Mouse (Mus musculus) heart, postnatal 25 days (tissue): Measurements from ENCODE around the gene Rbm20. TPM values are rescaled to one million over a fixed set of nuclear protein-coding genes. Genes with fewer than 3 reads are reported as not detected.
A peak's percentile ranks its signal among the peaks of the same experiment; 100 is the strongest.

Experiments used
- DNase-seq: peaks from one replicate; pipeline ENCODE4 v3.0.0; 2022; ENCODE audit warnings: low spot score
- intact Hi-C: fragments of 180-260 bp; cut with DNase I; formaldehyde crosslinking; loops from one replicate; pipeline ENCODE4 v1.15.1; 2025
- total RNA-seq, 2 experiments: library from RNA; stranded (reverse); gene quantifications; 2 replicates each; pipeline ENCODE4 v1.2.3; 2021

Rbm20 gene
- total RNA-seq, 2 experiments from 2014 or later: 203 to 227 TPM

DNA sequence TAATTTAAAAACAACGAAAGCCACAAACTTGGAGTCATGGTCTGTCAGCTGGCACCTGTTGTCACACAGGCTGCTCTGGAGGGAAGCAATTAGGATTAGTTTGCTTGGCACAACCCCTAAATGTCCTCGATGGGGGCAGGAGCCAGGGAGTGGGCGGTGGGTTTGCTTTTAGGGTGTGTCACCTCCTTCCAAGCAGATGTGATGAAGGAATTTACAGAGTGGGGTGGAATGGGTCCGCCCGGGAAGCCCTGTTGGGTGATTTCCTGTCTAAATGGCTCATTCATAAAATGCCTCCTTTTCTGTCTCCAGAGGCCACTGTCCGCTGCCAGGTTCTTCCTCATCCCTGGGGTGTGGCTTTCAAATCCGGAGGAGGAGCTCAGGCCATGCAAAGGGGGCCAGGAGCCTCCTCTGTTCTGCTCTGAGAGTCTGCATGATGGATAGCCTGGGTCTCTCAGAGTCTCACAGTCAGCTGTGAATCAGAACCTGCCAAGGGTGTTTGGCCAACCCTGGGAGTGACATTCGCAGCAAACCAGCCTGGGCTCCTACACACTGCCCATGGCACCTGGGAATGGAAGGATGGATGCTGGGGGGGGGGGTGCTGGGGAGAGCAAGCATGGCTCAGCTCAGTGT is 34.3 kb downstream of the Rbm20 start:
- intact Hi-C loops: no loop called here
- DNase-seq: no peak

GRCm38 (mm10) chr19:53712297-53713025 is 35.4 kb downstream of the Rbm20 start:
- intact Hi-C loops: no loop called here

GRCm38 (mm10) chr19:53713364-53713763 is 36.3 kb downstream of the Rbm20 start:
- intact Hi-C loops: no loop called here

More at GRCm38 (mm10) chr19:53712297-53713025, 35.4 kb downstream of the Rbm20 start:
- no peak for DNase-seq

DNA sequence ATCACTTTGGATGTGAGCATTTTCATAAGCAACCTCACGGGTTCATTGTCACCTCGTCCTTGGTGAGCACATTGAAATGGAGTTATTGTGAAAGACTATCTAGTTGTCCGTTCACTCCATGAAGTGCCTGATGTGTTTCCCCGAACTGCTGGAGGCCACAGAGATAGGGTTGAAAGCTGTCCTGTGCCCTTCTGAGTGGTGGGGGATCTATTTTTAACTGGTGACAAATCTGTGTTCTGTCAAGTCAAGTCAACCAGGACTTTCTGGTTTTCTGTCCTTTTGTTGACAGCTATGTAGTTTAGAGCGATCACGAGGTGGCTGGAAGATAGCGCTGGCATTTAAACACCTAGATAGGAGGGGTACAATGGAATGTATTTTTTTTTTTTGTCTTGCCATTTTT is 39.4 kb downstream of the Rbm20 start:
- intact Hi-C loops: no loop called here
- DNase-seq: no peak

More at GRCm38 (mm10) chr19:53713364-53713763, 36.3 kb downstream of the Rbm20 start:
- DNase-seq: no peak

GRCm38 (mm10) chr19:53717364-53717763 is 40.3 kb downstream of the Rbm20 start:
- intact Hi-C loops: no loop called here
- DNase-seq: no peak

- no peak for DNase-seq
- intact Hi-C loops: no loop called here
These were observed 45.1 kb downstream of the Rbm20 start for GRCm38 (mm10) chr19:53722186-53722585.

DNA sequence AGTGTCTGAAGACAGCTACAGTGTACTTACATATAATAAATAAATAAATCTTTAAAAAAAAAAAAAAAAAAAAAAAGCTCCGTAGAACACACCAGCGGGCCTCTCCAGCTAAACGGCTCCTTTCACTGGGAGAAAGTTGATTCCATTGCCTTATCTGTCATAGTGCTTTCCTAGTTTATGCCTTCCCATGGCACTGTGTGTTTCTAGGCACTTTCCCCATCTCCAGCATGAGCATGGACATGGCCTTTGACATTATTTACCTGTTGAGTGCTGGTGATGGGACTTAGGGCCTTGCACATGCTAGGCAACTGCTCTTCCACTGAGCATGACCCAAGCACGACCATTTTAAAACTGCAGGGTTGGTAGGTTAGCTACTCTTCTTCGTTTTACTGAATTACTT is 46.9 kb downstream of the Rbm20 start:
- intact Hi-C loops: no loop called here
- DNase-seq: no peak

- DNase-seq: no peak
- intact Hi-C loops: no loop called here
These were observed 49.2 kb downstream of the Rbm20 start for GRCm38 (mm10) chr19:53726340-53726739.

DNA sequence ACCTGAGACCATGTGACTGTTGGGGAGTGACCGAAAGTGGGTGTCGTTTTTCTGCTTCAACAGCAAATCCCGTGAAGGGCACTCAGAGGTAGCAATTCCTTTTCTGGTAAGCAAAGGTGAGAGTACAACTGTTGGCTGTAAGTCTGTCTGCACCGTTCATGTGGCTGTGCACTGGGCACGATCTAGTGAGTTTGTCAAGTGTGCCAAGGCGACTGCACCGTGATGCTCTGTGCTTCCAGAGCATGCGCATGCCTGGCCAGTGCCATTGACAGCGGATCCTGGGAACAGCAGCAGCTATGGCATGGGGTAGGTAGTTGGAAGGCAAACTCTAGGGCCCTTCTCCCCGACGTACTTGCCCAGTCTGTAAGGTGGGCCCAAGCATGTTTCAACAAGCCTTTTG is 49.6 kb downstream of the Rbm20 start:
- no peak for DNase-seq
- intact Hi-C loops: no loop called here

DNA sequence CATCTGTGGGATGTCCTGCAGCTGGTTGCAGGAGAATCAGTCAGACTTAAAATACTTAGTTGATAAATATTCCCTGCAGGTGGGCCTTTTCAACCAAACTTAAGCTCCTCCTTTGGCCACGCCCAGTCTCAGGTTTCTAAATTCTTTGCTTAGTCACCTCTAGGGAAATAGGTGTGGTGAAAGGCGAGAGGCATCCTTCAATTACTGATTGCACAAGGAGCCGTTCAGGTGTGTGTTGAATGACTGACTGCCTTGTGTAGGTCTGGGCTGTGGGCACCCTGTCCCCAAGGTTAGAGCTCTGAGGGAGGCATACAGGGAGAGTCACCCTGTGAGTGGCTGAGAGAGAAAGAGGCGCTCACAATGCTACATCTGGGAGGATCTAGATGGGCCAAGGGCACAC is 50.2 kb downstream of the Rbm20 start:
- DNase-seq: no peak
- intact Hi-C loops: no loop called here

DNA sequence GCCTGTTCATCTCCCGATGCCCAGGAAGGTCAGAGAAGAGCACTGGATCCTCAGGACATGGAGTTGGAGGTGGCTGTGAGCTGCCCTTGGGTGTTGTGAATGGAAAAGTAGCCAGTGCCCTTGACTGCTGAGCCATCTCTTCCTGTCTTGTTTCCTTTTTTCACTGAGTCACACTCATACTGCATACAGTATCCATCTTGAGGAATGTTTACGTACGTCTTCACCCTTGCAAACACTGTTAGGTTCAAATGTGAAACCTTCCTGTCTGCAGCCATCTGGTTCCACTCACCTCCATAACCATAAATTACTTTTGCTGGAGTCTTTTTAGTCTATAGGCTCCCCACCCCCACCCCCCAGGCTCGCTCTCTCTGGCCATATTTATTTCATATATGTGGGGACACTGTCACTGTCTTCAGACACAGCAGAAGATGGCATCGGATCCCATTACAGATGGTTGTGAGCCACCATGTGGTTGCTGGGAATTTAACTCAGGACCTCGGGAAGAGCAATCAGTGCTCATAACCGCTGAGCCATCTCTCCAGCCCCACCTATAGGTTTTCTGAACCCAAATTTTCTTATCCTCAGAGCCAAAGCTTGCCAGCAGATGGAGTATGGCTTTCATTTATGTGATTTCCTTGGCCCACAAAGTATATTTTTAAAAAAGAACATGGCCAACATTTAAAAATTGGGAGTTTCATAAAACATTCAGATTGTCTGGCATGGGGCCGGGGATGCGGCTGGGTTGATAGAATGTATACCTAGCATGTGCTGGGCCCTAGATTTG is 51.0 kb downstream of the Rbm20 start:
- intact Hi-C loops: no loop called here

GRCm38 (mm10) chr19:53729919-53730318 is 52.8 kb downstream of the Rbm20 start:
- DNase-seq: peak; percentile 42
- intact Hi-C loops: loop anchor here (5.0 kb wide), 1 partner anchor 78 kb away; no protein-coding TSS in a partner anchor

More for the DNA sequence above, 51.0 kb downstream of the Rbm20 start:
- DNase-seq: no peak

DNA sequence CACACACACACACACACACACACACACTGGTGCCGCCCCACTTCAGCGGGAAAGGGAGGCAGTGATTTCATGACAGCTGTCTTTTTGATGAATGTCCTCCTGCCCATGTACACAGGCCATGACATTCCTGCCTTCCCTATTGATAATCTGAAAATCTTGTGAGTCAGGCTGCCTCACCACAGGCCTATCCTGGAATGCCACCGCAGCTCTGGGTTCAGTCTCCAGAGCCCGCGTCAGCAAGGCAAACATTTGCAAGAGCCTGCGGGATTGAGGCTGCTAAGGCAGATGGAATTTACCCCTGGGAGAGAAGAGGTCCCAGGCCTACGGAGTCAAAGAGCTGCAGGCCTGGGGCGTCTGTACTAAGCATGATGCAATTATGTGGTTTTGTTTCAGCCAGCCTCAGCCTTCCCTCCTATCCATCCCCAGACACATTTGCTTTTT is 54.7 kb downstream of the Rbm20 start:
- DNase-seq: no peak
- intact Hi-C loops: loop anchor here (5.0 kb wide), 1 partner anchor 79 kb away; no protein-coding TSS in a partner anchor

- no peak for DNase-seq
- intact Hi-C loops: loop anchor here (5.0 kb wide), 1 partner anchor 83 kb away; no protein-coding TSS in a partner anchor
These were observed 57.7 kb downstream of the Rbm20 start for GRCm38 (mm10) chr19:53734845-53735244.

DNA sequence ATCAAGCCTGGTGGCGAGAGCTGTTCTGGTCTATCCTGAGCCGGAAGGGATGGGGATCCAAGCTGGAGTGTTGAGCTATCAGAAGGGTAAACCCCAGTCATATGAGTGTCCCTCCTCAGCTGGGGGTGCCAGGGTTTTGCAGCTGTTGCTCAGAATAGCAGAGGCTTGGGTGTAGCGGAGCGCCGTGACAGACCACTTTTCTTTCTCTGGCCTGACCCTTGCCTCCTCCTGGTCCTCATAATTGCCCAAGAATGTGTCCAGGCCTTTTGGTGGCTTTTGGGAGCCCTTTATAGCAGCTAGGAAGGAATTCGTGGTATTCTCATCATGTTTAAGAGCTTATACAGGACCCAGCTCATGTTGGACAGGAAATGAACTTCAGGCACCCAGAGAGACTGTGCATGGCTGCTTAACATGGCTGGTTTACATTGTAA is 61.6 kb downstream of the Rbm20 start:
- DNase-seq: no peak
- intact Hi-C loops: no loop called here

DNA sequence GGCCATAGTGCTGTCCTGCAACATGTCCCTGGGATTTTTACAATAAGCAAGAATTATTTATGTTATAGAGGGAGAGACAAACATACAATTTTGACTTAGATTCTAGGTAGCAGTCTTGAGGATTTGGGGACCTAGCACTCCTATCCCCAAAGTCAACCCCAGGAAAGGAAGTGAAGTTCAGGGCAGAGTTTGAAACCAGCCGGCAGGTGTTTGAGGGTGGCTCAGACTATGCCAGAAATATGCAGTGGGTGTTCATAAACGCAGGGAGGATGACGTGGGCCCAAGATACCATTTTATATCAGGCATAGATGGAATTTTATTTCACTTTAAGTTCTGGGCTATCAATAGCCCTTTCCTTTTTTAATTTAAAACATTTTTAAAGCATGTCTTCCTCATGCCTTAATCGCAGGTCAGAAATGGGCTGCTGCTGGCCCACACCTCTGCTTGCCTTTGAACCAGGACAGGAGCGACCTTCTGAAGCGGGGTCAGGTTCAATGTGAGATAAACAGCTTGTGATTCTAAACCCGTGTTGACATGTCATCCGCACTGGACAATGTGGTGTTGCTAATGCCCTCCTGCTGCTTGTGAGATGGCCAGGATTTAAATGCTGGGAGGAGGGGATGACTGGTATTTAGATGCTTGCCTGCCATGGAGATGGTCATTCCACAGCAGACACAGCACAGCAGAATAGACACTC is 62.6 kb downstream of the Rbm20 start:
- DNase-seq: no peak
- intact Hi-C loops: no loop called here

DNA sequence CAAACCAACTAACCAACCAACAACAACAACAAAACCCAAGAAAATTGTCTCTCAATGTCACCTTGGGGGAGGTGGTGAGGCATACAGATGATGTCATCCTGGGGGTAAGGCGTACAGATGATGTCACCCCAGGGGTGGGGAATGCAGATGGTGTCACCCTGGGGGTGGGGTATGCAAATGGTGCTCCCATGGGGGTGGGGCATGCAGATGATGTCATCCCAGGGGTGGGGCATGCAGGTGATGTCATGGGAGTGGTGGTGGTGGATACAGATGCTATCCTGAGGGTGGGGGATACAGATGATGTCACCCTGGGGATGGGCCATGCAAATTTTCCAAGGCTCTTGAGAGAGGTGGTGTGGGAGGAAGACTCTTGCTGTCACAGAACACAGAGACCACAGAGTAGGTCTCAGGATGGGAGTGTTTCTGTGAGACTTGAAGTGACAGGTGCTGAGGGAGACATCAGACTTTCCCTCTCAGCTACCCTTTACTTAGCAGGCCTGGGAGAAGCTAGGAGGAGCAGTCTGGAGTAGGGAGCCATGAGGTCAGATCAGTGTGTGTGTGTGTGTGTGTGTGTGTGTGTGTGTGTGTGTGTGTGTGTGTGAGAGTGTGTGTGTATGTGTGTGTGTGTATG is 63.8 kb downstream of the Rbm20 start:
- no peak for DNase-seq
- intact Hi-C loops: no loop called here

DNA sequence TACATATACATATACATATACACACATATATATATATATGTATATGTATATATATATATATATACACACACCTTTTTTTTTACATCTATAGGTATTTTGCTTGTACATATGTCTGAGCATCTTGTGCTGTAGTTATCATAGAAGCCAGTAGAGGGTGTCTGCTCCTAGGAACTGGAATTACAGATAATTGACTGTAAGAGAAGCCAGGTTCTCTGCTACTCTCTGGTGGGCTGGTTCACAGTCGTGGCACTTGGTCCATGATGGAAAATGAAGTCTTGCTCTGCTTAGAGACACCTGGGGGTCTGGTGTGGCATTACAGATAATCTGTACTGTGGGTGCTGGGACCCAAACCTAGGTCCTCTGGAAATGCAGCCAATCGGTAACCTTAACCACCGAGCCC is 64.8 kb downstream of the Rbm20 start:
- DNase-seq: no peak
- intact Hi-C loops: no loop called here

DNA sequence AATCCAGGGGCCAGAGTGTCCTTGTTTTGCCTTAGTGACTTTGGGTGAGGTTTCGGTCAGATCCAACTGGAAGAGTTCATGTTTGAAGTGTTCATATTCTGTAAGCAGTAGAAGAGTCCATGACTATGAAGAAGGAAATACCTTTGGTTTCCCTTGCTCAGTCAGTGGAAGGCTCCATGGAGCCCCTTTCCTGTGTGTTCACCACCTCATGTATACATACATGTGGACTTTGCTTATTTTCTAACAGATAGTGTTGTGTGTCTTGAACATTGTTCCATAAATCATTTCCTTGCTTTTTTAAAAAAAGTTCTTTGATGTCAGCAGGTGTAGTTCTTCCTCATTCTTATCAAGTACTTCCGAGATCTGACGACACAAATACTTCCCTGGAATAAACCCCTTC is 68.2 kb downstream of the Rbm20 start:
- intact Hi-C loops: no loop called here
- DNase-seq: no peak

DNA sequence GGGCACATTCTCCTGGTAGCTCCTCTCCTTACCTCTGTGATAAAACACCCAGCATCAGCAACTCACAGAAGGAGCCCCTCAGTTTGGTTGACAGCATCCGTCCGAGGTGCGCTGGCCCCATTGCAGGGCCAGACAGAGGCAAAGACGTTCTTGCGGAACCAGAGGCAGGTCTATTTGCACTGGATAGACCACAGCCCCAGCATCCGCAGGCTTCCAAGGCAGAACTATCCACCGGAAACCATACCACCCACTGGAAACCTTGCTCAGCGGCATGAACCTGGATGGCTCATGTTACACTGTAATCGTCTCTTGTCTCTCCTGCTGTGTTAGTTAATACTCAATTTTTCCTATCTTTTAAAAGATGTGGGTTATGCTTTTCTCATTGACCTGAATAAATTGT is 69.0 kb downstream of the Rbm20 start:
- intact Hi-C loops: no loop called here
- no peak for DNase-seq
